Mouse (Mus musculus): Measurements from ENCODE around the gene Ptpn1. TPM values are rescaled to one million over a fixed set of nuclear protein-coding genes. Genes with fewer than 3 reads are reported as not detected.
A peak's percentile ranks its signal among the peaks of the same experiment; 100 is the strongest.

The Ptpn1 gene
- total RNA-seq, 2 experiments from 2014 or later, result 13.8 to 58.4 TPM

DNA sequence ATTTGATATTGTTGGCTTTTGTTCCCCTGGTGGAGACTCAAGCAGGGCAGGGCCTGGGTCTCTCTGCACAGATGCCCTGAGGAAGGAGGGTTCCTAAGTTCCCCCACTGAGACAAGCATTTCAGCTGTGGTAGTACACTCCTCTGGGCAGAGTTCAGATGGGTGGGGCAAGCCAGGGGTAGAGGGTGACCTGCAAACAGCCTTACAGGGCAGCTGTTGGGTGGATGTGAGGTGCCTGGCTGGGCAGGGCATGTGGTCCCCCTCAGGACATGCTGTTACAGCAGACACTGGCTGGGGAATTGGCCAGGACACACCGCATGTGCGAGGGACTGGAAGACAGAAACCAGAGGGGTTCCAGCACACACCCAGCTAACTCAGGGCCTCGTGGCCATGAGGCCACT lies 73.1 kb downstream of the Ptpn1 start:
- no peak for ATAC-seq (replicated peaks; ENCODE audit: poor library complexity)

GRCm38 (mm10) chr2:168005616-168006015 lies 73.8 kb downstream of the Ptpn1 start:
- peak; percentile 63 for ATAC-seq (replicated peaks; ENCODE audit: poor library complexity)

DNA sequence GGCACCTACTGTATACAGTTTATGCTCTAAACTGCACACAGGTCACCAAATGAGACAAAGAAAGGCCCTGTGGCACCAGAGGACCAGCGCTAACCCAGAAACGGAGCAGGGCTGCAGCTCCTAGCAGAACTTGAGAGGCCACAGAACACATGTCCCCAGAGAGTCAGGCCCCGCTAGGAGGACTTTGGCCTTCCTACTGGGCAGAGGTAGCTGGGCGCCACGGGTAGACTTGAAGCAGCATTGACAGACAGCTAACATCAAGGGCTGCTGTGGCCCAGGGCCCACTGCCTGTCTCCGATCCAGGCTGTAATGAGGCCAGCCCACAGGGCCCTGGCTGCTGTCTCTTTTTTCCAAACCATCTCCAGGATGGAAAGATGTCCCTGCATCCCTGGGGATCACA lies 74.6 kb downstream of the Ptpn1 start:
- no peak for ATAC-seq (replicated peaks; ENCODE audit: poor library complexity)

GRCm38 (mm10) chr2:168008132-168008531 lies 76.3 kb downstream of the Ptpn1 start:
- ATAC-seq (replicated peaks; ENCODE audit: poor library complexity), result no peak

GRCm38 (mm10) chr2:168009936-168010668 lies 78.2 kb downstream of the Ptpn1 start, which contains the start of gene Ripor3:
Gene Ripor3, minus strand, starts transcription at chr2:168010618.
- ATAC-seq (replicated peaks; ENCODE audit: poor library complexity), result peak; percentile 82

DNA sequence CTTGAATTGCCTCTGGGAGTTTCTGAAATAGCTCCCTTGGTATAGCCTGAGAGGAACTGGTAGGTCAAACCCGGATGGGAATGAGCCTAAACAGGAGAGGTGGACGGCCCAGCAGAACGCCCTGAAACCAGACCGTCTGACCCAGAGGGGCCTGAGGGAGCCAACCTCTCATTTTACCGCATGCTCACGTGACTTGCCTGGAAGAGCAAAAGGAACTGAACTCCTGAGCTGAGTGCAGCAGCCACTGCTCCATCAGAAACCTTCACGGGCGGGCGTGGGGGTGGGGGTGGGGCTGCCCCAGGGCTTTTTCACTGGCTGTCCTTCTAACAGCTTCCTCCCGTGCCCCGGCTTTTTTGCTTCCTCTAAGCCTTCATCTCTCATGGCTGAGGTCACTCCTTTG lies 79.0 kb downstream of the Ptpn1 start:
- ATAC-seq (replicated peaks; ENCODE audit: poor library complexity), result no peak

GRCm38 (mm10) chr2:168016951-168017391 lies 85.1 kb downstream of the Ptpn1 start:
- peak; percentile 85 for ATAC-seq (replicated peaks; ENCODE audit: poor library complexity)

DNA sequence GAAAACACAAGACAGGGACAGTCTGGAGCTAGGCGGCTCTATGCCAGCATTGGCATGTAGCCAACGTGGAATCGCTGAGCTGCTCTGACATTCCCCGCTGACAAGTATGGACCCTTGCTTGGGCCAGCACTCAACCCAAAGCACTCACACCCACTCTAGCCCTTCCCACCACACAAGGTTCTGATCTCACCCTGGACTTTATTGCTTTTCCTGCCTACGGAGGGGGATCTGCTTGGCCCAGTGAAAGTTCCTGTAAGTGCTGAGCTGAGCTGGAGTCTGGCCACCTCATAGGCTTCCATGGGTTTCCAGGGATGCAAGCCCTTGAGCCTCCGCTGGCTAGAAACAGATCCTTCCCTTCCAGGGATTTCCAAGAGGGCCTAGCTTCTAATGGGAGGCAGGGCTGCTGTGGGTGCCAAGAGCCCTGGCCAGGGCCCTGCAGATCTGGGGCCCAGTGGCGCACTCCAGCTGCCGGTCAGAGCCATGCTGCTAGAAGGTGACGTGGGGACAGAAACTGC lies 87.4 kb downstream of the Ptpn1 start:
- no peak for ATAC-seq (replicated peaks; ENCODE audit: poor library complexity)

- peak; percentile 71 for ATAC-seq (replicated peaks; ENCODE audit: poor library complexity)
These were observed 92.0 kb downstream of the Ptpn1 start for GRCm38 (mm10) chr2:168023763-168024402.

GRCm38 (mm10) chr2:168025174-168025573 lies 93.3 kb downstream of the Ptpn1 start:
- no peak for ATAC-seq (replicated peaks; ENCODE audit: poor library complexity)

- 0 out of 2 replicates have a peak, but pooled peaks have one; percentile 39 for ATAC-seq (replicated peaks; ENCODE audit: poor library complexity)
These were observed 94.0 kb downstream of the Ptpn1 start for GRCm38 (mm10) chr2:168025882-168026281.

- ATAC-seq (replicated peaks; ENCODE audit: poor library complexity), result no peak
These were observed 94.6 kb downstream of the Ptpn1 start for GRCm38 (mm10) chr2:168026467-168026866.

DNA sequence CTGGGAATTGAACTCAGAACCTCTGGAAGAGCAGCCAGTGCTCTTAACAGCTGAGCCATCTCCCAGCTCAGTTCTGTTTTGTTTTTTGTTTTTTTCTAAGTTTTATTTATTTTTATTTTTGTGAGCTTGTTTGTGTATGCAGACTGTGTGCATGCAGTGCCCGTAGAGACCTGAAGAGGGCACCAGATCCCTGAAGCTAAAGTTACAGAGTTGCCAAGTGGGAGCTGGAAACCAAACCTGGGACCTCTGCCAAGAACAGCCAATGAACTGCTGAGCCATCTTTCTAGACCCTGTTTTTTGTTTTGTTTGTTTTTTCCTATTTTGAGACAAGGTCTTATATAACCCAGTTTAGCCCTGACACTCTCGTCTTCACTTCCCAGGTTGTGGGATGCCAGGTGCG lies 96.5 kb downstream of the Ptpn1 start:
- ATAC-seq (replicated peaks; ENCODE audit: poor library complexity), result no peak

Other genes with a start within 250 kb of the Ptpn1 start
- 19.6 and 22.4 TPM in 2 replicates for gene Cebpb, start 243.1 kb upstream of the Ptpn1 start, total RNA-seq (2015)
- 15.6 and 16.3 TPM in 2 replicates for gene Cebpb, start 243.1 kb upstream of the Ptpn1 start, total RNA-seq (2017)
- gene Tmem189, start 242.2 kb upstream of the Ptpn1 start, total RNA-seq (2015), result 15.5 and 18.0 TPM in 2 replicates
- 18.4 and 20.0 TPM in 2 replicates for gene Tmem189, start 242.2 kb upstream of the Ptpn1 start, total RNA-seq (2017)
- gene Ripor3, start 78.6 kb downstream of the Ptpn1 start, total RNA-seq (2015), result not detected in 2 replicates
- not detected in 2 replicates for gene Ripor3, start 78.6 kb downstream of the Ptpn1 start, total RNA-seq (2017)
- 0.07 and 0.42 TPM in 2 replicates for gene Pard6b, start 148.9 kb downstream of the Ptpn1 start, total RNA-seq (2015)
- 0.25 and 0.78 TPM in 2 replicates for gene Pard6b, start 148.9 kb downstream of the Ptpn1 start, total RNA-seq (2017)